Mouse (Mus musculus) neural tube, embryonic 11.5 days (tissue): Measurements from ENCODE around the gene Map2k5. TPM values are rescaled to one million over a fixed set of nuclear protein-coding genes. Genes with fewer than 3 reads are reported as not detected.
A peak's percentile ranks its signal among the peaks of the same experiment; 100 is the strongest.

Source experiments
- ATAC-seq: fragments of 200-750 bp; cut with Nextera tagmentation; 2 replicates; pipeline ENCODE4 v1.8.0; 2017; ENCODE audit warnings: moderate number of reproducible peaks, mild to moderate bottlenecking, moderate TSS enrichment, moderate library complexity; ENCODE audit not compliant: insufficient read depth, low FRiP score, low TSS enrichment
- DNase-seq: peaks from one replicate; pipeline ENCODE4 v3.0.0-alpha.2; 2015; ENCODE audit warnings: low spot score
- H3K27ac ChIP-seq: fragments of 300-500 bp; sonication (generic); 2 replicates; pipeline ENCODE4 v1.5.1; 2014; ENCODE audit warnings: low read depth, mild to moderate bottlenecking, low read length
- H3K27me3 ChIP-seq: fragments of 300-500 bp; sonication (generic); 2 replicates; pipeline ENCODE4 v1.6.1; 2014; ENCODE audit warnings: mild to moderate bottlenecking, low read length, mixed read lengths; ENCODE audit not compliant: control insufficient read depth, insufficient read depth
- H3K36me3 ChIP-seq: fragments of 300-500 bp; sonication (generic); 2 replicates; pipeline ENCODE4 v1.6.1; 2014; ENCODE audit warnings: mild to moderate bottlenecking, low read length, moderate library complexity, mixed read lengths; ENCODE audit not compliant: control insufficient read depth, insufficient read depth
- H3K4me1 ChIP-seq: fragments of 300-500 bp; sonication (generic); 2 replicates; pipeline ENCODE4 v1.6.1; 2014; ENCODE audit warnings: low read length, mixed read lengths; ENCODE audit not compliant: control insufficient read depth, insufficient read depth
- H3K4me2 ChIP-seq: fragments of 300-500 bp; sonication (generic); 2 replicates; pipeline ENCODE4 v1.6.1; 2014; ENCODE audit warnings: low read depth, mild to moderate bottlenecking, moderate library complexity
- H3K4me3 ChIP-seq: fragments of 300-500 bp; sonication (generic); 2 replicates; pipeline ENCODE4 v1.5.1; 2014; ENCODE audit warnings: low read depth, low read length
- H3K9ac ChIP-seq: fragments of 300-500 bp; sonication (generic); 2 replicates; pipeline ENCODE4 v1.6.1; 2014; ENCODE audit warnings: mild to moderate bottlenecking, low read length
- H3K9me3 ChIP-seq: fragments of 300-500 bp; sonication (generic); 2 replicates; pipeline ENCODE4 v1.6.1; 2016; ENCODE audit warnings: low read length; ENCODE audit not compliant: control insufficient read depth
- WGBS: fragments of 180-500 bp; shearing (Covaris S2); extraction: QIAGEN DNeasy Blood & Tissue Kit; methylation state at CpG from one replicate; pipeline ENCODE4 v1.1.7; 2014; 5-methylcytosine and 5-hydroxymethylcytosine counted together
- polyA plus RNA-seq: library from polyadenylated mRNA; unstranded; fragments of >200 nt; fragmentation: Nextera tagmentation; extraction: Ambion mirVana; gene quantifications from 2 replicates; pipeline ENCODE4 v1.2.1, GENCODE M21; 2014

The Map2k5 gene
- polyA plus RNA-seq, 1 experiment from 2014 or later: 41.7 TPM

DNA sequence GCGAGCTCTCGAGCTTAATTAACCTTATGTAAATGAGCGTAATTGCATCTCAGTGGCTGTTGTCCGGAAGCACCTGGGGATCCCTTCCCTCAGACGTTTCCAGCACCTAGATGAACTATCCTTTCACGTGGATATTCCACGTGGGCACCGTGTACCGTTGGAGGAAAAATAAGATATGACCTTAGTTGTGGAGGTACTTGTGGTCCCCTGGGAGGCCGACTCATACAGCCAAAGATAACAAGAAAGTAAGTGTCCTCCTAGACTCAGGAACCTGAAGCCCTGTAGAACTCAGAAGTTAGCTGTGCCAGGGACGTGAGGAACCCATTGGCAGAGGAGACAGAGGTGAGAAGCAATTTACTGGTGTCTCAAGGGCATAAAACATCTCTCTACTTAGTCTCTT is 242.3 kb downstream of the Map2k5 start:
- H3K4me2 ChIP-seq: peak overlapping the region; percentile 39; the same call in 1 of the 2 replicates
- no peak for ATAC-seq
- WGBS: 3% methylated on average over 11 of the region's 11 CpGs
- peaks cover 14% of the 10 kb centered on the region for H3K4me1 ChIP-seq
- no peak overlapping the region for H3K4me3 ChIP-seq
- no peak overlapping the region for H3K27ac ChIP-seq
- no peaks in the 10 kb centered on the region for H3K36me3 ChIP-seq
- H3K27me3 ChIP-seq: peaks cover 72% of the 10 kb centered on the region
- no peak for DNase-seq
- no peak overlapping the region for H3K9ac ChIP-seq
- H3K9me3 ChIP-seq: no peaks in the 10 kb centered on the region

GRCm38 (mm10) chr9:63133659-63134058 is 244.0 kb downstream of the Map2k5 start:
- Histone ChIP-seq H3K27me3 (peaks cover 55% of the 10 kb centered on the region), H3K27ac (no peak overlapping the region), H3K4me1 (peaks cover 11% of the 10 kb centered on the region), H3K36me3 (no peaks in the 10 kb centered on the region), H3K4me2 (peak overlapping the region; percentile 45), H3K4me3 (peak overlapping the region; percentile 64), H3K9ac (no peak overlapping the region), H3K9me3 (no peaks in the 10 kb centered on the region)
- WGBS: 15% methylated on average over 6 of the region's 6 CpGs
- DNase-seq (no peak), ATAC-seq (no peak)

DNA sequence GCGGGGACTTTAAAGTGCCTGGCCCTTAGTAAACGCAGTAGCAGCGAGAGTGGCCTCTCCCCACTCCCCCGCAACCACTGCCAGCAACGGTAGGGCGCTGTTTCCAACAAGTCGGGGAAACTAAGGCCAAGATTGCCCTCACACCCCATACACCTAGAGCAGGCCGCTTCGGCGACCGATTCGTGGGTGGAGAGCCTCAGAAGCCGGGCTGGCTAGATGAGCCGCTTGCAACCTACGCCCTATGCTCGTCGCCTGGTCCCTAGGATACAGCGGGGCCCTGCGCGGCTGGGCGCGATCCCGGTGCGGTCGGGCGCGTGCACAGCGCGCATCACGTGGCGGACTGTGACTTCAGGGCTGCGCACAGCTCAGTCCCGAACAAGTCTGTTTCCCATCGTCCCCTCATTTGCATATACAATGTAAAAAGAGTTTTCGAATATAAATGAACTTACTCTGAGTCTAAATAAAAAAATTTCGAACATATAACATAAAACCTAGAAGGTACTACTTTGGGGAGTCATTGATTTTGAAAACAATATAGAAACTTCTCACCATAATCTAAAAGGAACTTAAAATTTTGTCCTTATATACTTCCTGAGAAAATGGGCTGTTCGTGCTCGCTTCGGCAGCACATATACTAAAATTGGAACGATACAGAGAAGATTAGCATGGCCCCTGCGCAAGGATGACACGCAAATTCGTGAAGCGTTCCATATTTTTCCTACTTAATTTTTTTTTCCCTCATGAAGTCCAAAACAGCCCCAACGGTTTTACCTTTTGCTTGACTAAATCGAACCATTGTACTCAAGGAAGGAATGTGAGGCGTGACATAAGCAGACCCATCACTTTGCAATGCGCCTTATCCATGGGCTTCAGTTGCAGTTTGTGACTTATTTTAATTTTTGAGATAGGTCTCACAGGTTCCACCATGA is 244.8 kb downstream of the Map2k5 start:
- WGBS: under 1% methylated on average over 48 of the region's 48 CpGs
- H3K9me3 ChIP-seq: no peaks in the 10 kb centered on the region
- no peaks in the 10 kb centered on the region for H3K36me3 ChIP-seq
- H3K9ac ChIP-seq: peak overlapping the region; percentile 68
- peak; percentile 96 for DNase-seq
- H3K27me3 ChIP-seq: peaks cover 48% of the 10 kb centered on the region
- H3K4me3 ChIP-seq: peak overlapping the region; percentile 64
- ATAC-seq: peak; percentile 97
- peak overlapping the region; percentile 86 for H3K4me2 ChIP-seq
- H3K27ac ChIP-seq: peak overlapping the region; percentile 67; the same call in 1 of the 2 replicates
- peaks cover 9% of the 10 kb centered on the region; the same call in 1 of the 2 replicates for H3K4me1 ChIP-seq

- H3K27ac ChIP-seq: no peak overlapping the region
- no peaks in the 10 kb centered on the region for H3K9me3 ChIP-seq
- H3K27me3 ChIP-seq: peaks cover 39% of the 10 kb centered on the region
- H3K9ac ChIP-seq: peak overlapping the region; percentile 68
- no peaks in the 10 kb centered on the region for H3K36me3 ChIP-seq
- H3K4me2 ChIP-seq: peak overlapping the region; percentile 86
- 1% methylated on average over 28 of the region's 28 CpGs for WGBS
- peak; percentile 21; the same call in 1 of the 2 replicates for ATAC-seq
- H3K4me1 ChIP-seq: peaks cover 9% of the 10 kb centered on the region; the same call in 1 of the 2 replicates
- H3K4me3 ChIP-seq: peak overlapping the region; percentile 64
- DNase-seq: peak; percentile 61
Observed at GRCm38 (mm10) chr9:63131957-63132602, 245.6 kb downstream of the Map2k5 start.

DNA sequence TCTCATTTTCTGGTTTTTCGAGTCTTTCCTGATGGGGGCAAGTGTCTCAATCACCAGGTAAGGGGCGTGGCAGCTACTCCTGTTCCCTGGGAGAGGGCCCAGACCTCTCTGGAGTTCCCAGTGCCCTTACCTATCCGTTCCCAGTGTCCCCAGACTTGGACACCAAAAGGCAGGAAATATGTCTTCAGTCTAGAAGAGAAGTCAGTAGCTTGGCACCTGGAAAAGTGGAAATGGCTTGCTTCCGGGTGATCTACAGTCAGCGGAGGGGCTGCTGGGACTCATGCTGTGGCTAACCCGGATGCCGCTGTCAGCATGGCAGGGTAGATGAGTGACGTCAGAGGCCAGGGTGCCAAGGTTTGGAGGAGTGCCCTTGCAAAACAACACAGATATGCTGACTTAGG is 248.1 kb downstream of the Map2k5 start:
- peaks cover 15% of the 10 kb centered on the region for H3K27me3 ChIP-seq
- DNase-seq: no peak

DNA sequence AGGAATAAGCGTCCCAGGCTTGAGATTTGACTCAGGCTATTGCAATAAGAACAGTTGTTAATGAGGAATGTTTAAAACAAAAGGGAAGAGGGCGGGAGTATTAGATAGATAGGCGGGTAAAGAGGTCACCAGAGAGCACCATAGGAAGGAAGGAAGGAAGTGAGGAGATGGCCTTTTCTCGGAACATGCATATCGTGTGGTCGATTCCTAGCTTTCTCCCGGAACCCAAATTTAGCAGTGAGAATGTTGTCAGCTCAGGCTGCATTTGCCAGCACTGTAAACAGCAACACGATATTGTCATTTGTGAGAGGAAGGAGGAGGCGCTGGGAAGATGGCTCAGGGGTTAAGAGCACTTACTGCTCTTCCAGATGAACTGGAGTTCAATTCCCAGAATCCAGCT is 253.2 kb downstream of the Map2k5 start:
- no peak for ATAC-seq

More for the DNA sequence above, 248.1 kb downstream of the Map2k5 start:
- H3K4me2 ChIP-seq: no peak overlapping the region
- H3K9me3 ChIP-seq: no peaks in the 10 kb centered on the region
- no peak for ATAC-seq
- 79% methylated on average over 8 of the region's 8 CpGs for WGBS
- no peaks in the 10 kb centered on the region for H3K36me3 ChIP-seq
- H3K9ac ChIP-seq: no peak overlapping the region
- H3K4me3 ChIP-seq: no peak overlapping the region
- peaks cover 7% of the 10 kb centered on the region; the same call in 1 of the 2 replicates for H3K4me1 ChIP-seq
- no peak overlapping the region for H3K27ac ChIP-seq

GRCm38 (mm10) chr9:63123451-63124438 is 254.0 kb downstream of the Map2k5 start:
- H3K9me3 ChIP-seq: no peaks in the 10 kb centered on the region
- DNase-seq: peak; percentile 93
- H3K36me3 ChIP-seq: no peaks in the 10 kb centered on the region
- H3K4me3 ChIP-seq: peak overlapping the region; percentile 34
- 7% methylated on average over 30 of the region's 30 CpGs for WGBS
- H3K4me1 ChIP-seq: 0 out of 2 replicates have a peak, but pooled peaks cover 5% of the 10 kb centered on the region
- H3K9ac ChIP-seq: peak overlapping the region; percentile 67
- peak overlapping the region; percentile 83 for H3K4me2 ChIP-seq
- H3K27me3 ChIP-seq: no peaks in the 10 kb centered on the region
- peak; percentile 82; the same call in 1 of the 2 replicates for ATAC-seq
- no peak overlapping the region for H3K27ac ChIP-seq

More for the DNA sequence above, 253.2 kb downstream of the Map2k5 start:
- Histone ChIP-seq H3K9ac (no peak overlapping the region), H3K36me3 (no peaks in the 10 kb centered on the region), H3K27me3 (no peaks in the 10 kb centered on the region), H3K4me2 (no peak overlapping the region), H3K9me3 (no peaks in the 10 kb centered on the region), H3K27ac (no peak overlapping the region), H3K4me1 (0 out of 2 replicates have a peak, but pooled peaks cover 5% of the 10 kb centered on the region), H3K4me3 (no peak overlapping the region)
- WGBS: 45% methylated on average over 9 of the region's 9 CpGs
- DNase-seq: no peak
